Mouse (Mus musculus) gastrocnemius, adult 8-10 months (tissue): ENCODE measurements around the gene Fads1. TPM values are rescaled to one million over a fixed set of nuclear protein-coding genes. Genes with fewer than 3 reads are reported as not detected.

Source experiments
- DNase-seq, 2 experiments: peaks; one replicate each; pipeline ENCODE4 v3.0.0; 2022; ENCODE audit warnings: low spot score in 2 of 2
- total RNA-seq, 4 experiments: library from RNA; stranded (reverse); gene quantifications; 2 replicates each; pipeline ENCODE4 v1.2.4; 2022

Fads1 gene
- total RNA-seq, 4 experiments from 2014 or later, result 2.5 to 6.0 (median 4.2) TPM

GRCm38 (mm10) chr19:10176477-10176876 lies 6.2 kb upstream of the Fads1 start:
- no peak for DNase-seq

DNA sequence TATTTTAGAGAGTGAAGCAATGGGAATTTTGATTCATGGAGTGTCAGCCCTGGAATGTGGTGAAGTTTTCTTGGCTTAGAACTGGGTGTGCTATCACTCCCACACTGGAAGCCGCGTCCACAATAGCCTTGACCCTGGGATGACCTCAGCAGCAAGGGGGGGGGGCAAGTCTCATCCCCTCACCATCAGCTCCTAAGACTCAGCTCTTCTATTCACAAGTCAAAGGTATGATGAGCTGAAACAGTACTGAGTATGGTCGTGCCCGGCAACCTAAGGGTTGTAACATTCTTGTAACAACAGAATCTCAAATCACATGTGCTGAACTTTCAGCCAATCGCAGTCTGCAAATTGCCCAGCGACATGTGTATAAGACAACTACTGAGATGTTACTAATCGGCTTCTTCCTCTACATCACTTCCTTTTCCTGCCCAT lies 5.7 kb upstream of the Fads1 start:
- no peak for DNase-seq

DNA sequence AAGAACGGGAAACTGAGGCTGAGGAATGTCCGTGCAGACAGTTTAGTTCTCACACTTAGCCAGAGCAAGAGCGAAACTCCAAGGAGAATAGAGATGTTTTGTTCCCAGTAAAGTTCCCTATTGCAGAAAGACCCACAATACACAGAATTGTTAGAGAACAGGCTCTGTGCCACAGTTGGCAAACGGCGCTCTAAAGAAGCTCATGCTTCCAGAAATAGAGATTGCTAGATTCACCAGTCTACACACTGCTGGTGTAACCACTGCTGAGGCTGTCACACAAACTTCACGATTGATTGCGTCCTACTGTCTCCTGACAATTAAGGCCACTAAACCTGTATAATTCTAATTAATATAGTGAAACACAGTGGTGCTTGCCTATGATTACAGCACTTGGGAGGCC lies 1.5 kb upstream of the Fads1 start:
- no peak for DNase-seq

- no peak for DNase-seq
Observed at GRCm38 (mm10) chr19:10182142-10182541, 546 bp upstream of the Fads1 start.

DNA sequence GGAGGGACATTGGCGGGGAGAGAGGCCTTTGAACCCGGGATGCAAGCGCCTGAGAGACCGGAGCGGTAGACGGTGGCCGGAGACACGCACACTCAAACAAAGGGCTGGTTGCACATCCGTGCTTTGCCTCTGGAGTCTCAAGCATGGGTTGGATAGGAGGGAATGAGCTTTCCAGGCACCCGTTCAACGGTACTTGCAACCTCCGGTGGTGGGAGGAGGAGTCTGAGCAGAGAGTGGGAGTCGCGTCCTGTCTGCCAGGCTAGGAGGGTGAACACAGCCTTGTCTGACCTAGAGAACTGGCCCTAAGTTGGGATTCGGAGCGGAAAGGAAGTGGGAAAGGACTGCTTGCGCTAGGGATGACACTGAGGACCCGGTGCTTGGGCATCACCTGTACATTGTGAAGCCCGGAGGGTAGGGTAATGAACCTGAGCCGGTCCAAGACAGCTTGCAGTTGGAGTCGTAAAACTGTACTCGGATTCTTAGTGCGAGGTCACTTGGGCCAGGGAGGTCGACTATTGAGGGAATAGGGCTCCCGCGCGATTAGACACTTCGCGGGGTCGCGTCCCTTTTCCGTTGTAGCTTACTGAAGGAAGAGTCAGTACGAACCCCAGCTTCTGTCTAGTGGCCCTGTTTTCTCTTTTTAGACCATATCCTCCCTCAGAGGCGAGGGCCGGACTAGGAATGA lies 753 bp downstream of the Fads1 start:
- DNase-seq, result peak in 1 of 2 experiments; percentile 24

- no peak for DNase-seq
Observed at GRCm38 (mm10) chr19:10184096-10184495, 1.4 kb downstream of the Fads1 start.

DNA sequence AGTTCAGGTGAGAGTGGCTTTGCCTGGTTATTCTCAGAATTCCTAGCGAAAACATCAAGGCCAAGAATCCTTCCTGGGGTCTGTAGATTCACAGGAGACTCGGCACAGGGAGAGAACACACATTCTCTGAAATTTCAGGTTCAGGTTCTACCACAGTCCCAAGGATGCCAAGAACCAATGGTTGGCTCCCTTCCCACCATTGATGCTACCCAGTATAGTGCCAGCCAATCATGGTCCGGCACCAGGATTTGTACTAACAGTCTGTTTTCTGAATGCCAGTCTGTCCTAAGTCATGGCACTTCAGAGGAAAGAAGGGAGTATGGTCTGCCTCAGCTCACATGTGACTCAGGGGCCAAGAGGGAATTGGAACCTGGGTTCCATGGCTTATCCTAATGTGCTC lies 3.2 kb downstream of the Fads1 start:
- no peak for DNase-seq

DNA sequence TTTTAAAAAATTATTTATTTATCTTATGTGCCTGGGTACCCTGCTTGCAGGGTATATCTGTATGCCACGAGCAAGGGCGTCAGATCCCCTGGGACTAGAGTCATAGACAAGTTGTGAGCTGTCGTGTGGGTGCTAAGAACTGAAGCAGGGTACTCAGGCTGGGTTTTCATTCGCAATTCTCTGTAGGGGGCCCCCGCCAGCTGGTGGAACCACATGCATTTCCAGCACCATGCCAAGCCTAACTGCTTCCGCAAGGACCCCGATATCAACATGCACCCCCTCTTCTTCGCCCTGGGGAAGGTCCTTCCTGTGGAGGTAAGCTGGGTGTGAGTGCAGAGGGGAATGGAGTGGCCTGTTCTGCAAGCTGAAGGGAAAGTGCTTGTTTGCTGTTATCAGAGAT lies 3.9 kb downstream of the Fads1 start:
- DNase-seq, result no peak

GRCm38 (mm10) chr19:10188281-10188811 lies 5.7 kb downstream of the Fads1 start:
- DNase-seq, result no peak

GRCm38 (mm10) chr19:10189022-10189421 lies 6.3 kb downstream of the Fads1 start:
- no peak for DNase-seq

DNA sequence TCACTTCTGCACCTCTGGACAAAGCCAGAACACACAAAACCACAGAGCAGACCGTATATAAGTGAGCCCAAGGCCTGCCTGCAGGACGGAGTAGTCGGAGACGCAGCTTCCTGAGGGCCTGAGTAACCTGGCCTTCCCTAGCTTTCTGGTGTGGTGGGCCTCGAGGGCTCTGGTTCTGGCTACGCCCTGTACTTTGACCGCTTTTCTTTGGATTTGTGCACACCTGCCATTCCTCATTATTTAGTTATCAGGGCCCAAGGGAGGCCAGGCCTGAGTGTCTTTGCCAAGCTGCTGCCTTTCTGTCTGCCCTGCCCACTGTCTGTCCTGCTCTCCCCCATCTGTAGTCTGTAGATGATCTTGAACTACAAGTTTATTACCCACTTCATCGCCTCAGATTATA lies 7.3 kb downstream of the Fads1 start:
- DNase-seq, result no peak

GRCm38 (mm10) chr19:10190796-10191195 lies 8.1 kb downstream of the Fads1 start:
- DNase-seq, result peak; percentile 29 to 45

DNA sequence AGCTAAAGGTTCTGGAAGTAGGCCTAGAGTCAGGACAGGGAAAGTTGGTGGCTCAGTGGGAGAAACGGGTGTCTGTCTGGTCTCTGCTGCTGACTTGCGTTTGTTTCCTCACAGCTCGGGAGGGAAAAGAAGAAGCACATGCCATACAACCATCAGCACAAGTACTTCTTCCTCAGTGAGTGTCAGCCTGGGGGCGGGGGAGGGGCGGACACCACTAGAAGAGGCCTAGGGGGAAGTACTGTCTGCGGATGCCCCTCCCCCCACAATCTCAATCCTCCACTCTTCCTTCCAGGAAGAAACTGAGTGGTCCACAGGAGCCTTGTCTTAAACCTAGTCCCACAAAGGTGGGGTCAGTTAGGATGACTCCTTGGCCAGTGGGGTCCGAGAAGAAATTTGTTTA lies 8.6 kb downstream of the Fads1 start:
- no peak for DNase-seq

DNA sequence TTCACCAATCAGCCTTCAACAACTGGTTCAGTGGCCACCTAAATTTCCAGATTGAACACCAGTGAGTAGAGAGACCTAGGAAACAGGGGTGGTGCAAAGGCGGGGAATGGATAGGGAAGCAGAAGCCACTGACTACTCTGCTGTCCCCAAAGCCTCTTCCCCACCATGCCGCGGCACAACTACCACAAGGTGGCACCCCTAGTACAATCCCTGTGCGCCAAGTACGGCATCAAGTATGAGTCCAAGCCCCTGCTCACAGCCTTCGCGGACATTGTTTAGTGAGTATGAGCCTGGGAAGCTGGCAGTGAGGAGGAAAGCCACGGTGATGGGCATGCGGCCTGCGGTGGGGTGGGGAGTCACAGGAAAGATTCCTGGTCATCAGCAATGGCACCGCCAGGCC lies 11.6 kb downstream of the Fads1 start:
- no peak for DNase-seq

GRCm38 (mm10) chr19:10195252-10195651 lies 12.6 kb downstream of the Fads1 start:
- no peak for DNase-seq

DNA sequence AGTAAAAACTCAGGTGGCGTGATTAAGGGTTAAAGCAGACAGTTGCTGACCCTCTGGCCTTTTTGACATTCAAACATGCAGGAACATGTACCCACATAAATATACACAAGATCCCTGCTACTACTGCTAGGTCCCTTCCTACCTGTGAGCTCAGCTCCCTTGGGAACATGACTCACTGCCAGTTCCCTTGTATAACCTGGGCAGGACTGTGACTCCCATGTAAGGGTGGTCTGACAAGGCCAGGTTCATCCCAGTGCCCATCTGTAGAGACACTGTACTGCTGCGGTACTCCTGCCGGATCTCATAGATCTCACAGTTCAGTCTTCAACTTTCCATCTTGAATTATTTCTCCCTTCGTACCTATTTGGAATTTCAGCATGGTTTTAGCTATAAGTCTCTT lies 14.4 kb downstream of the Fads1 start:
- no peak for DNase-seq

DNA sequence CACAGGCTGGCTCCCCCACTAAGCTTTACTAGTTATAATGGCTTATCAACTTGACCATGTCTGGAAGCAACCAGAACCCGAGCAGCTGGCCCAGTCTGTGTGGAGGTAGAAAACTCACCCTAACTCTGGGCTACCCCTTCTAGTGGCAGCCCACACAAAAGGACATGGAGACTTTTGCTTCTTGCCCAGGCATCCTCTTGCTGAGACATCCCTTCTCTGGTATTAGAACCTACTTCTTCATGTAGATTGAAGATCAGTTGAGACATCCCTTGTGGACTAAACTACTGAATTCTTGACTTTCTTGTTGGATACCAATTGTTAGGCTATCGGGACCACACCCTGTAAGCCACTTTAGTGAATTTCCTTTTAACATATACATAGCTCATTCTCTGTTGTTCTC lies 15.6 kb downstream of the Fads1 start:
- DNase-seq, result no peak

GRCm38 (mm10) chr19:10198723-10199122 lies 16.0 kb downstream of the Fads1 start:
- DNase-seq, result peak in 1 of 2 experiments; percentile 39

DNA sequence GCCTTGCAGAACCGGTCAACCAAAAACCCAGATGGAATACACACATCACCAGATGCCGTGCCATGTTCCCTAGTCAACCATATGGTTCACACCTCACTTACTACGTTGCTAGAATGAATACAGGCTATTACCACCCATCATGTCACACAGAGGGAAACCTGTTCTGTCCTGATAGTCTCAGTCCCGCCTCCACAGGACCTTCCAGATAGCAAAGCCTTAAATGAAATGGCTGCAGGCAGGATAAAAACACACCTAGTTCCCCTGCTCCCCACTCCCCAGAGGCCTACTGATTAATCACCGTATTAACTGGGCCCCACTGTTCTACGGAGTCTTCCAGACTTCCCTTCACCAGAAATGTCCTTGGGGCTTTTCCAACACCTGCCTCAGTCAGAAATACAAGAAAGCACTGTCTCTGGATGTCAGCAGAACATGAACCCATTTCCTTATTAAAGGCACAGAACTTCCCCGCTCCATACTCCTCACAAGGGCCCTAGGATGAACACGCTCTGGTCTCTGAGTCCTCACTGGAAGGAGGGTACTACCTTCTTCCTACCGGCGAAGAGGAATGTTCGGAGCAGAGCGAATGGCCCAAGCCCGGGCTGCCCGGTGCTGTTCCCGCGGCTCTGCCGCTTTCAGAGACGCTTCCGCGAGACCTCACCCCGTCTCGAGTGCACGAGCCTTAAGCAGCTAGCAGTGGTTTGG lies 20.6 kb downstream of the Fads1 start:
- no peak for DNase-seq

DNA sequence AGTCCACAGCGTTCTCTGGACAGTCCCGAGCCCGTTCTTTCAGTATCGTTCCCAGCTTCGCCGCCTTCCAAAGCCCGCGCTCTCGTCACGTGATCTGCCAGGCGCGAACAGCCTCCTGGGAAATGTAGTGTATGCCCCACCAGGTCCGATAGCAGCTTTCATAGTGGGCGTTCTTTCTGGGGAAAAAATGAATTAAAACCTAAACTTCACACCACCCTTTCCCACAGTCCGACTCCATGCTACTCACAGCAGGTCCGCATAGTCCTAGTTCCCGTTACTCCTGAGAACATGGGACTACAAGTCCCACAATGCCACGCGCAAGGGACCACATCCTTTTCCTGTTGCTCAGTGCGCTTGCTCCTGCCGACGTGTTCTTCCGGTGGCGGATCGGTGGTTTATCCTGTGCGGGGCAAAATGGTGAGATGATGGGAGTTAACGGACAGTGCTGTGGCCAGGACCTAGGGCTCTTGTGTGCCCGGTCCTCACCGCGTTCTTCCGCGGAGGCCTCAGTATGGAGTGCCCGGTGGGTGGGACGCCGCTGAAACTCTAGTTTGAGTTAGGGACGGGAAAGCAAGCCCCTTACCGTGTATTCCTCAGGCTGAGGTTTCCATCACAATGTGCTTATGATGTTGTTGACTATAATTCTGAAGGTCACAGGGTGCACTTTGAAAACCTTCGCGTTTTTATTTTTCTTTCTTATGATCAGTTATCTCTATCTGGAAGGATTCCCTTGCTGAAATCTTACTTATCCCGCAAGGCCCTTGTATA lies 21.3 kb downstream of the Fads1 start, which contains the start of the genes Tmem258 and Fen1:
Gene Tmem258, plus strand, starts transcription at position 167 of the 768 bp plus-strand sequence.
Gene Fen1, minus strand, starts transcription at position 322 of the 768 bp plus-strand sequence.
- peak; percentile 85 to 87 for DNase-seq

DNA sequence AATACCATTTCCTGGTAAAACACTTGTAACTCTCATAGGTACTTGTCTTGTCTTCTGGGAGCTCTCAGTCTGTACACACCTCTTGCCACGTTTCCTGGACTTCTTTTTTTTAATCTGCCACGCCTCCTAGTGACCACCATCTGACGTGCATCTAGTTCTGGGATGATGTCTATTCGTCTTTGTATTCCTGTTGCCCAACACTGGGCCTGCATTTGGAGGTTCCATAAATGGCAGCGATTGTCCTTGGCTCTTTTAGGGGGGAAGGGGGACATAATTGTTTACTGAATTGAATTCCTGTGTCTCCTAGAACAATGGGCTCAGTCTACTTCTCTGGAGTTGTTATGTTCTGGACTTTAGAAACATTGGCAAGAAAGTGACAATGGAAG lies 21.9 kb downstream of the Fads1 start:
- DNase-seq, result no peak

DNA sequence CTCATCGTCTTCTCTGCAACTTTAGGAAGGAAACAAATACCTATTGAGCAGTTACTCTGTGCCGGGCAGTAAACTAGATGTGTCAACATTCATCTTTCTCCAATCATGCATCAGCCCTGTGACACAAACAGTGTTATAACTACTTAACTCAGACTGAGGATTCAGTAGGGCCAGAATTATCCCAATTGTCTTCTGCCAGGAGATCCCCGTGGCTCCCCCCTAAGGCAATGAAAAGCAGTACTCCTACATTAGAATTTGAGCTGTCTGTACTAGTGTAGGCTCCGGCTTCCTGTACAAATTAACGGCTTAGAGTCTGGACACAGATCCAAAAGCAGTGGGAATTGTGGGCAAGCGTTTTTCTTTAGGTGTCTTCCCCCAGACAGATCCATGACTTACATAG lies 22.4 kb downstream of the Fads1 start:
- DNase-seq, result no peak
